Mouse (Mus musculus): ENCODE measurements around the gene Olfr1177-ps.

GRCm38 (mm10) chr2:88356304-88356703 is 10.0 kb upstream of the Olfr1177-ps start:
- no peak for TF ChIP-seq CTCF (IDR thresholded peaks at IDR 0.05; ENCODE audit: low read depth, low read length)
- no peak for TF ChIP-seq POLR2A (IDR thresholded peaks at IDR 0.05; ENCODE audit: borderline replicate concordance, low read depth, low read length)
